Mouse (Mus musculus) erythroblast, embryonic 14.5 days (primary cell): ENCODE results near the gene Radil. TPM values are rescaled to one million over a fixed set of nuclear protein-coding genes. Genes with fewer than 3 reads are reported as not detected.
A peak's percentile ranks its signal among the peaks of the same experiment; 100 is the strongest.

ENCODE experiments used
- H3K27me3 ChIP-seq: 2 replicates; pipeline ENCODE4 v1.6.1; 2012; ENCODE audit warnings: inconsistent platforms; ENCODE audit not compliant: control insufficient read depth
- H3K36me3 ChIP-seq: 2 replicates; pipeline ENCODE4 v1.6.1; 2012; ENCODE audit warnings: mild to moderate bottlenecking, inconsistent platforms; ENCODE audit not compliant: control insufficient read depth
- H3K4me1 ChIP-seq: 2 replicates; pipeline ENCODE4 v1.6.1; 2012; ENCODE audit warnings: inconsistent platforms; ENCODE audit not compliant: control insufficient read depth
- H3K4me3 ChIP-seq: replicated peaks from 2 replicates; pipeline ENCODE3; 2012; ENCODE audit warnings: moderate library complexity, mild to moderate bottlenecking, inconsistent platforms
- H3K9me3 ChIP-seq: 2 replicates; pipeline ENCODE4 v1.6.1; 2012; ENCODE audit warnings: low read length, inconsistent platforms, mixed read lengths; ENCODE audit not compliant: control insufficient read depth
- GATA1 ChIP-seq: IDR thresholded peaks from 2 replicates; pipeline ENCODE4 v1.6.1; 2012; ENCODE audit warnings: low read length, inconsistent platforms, mixed read lengths
- TAL1 ChIP-seq: IDR thresholded peaks from 3 replicates; pipeline ENCODE4 v1.6.1; 2012; ENCODE audit warnings: low read length, inconsistent platforms, mixed read lengths
- polyA plus RNA-seq: library from polyadenylated mRNA; stranded (reverse); fragments of >175 nt; gene quantifications from 2 replicates; pipeline ENCODE4 v1.2.3, GENCODE M21; 2012

Gene Radil
- polyA plus RNA-seq, 1 experiment: 0.01 TPM

DNA sequence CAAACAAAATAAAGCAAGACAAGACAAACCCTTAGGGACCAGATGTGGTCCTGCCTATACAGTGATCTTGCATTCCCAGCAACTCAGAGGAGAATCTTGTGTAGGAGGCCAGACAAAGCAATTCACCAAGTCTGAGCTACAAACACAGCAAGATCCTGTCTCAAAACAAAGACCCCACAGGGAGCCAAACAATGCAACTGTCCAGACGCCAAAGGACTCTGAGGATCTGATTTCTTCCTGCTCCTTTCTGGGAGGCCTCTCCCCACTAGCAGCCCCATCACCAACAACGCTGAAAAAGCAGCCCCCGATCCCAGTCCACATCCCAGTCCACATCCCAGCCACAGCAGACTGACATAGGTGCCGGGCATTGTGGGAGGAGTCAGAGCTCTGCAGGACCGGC lies 4.6 kb downstream of the Radil start:
- no peak for TF ChIP-seq GATA1
- H3K36me3 ChIP-seq: no peaks in the 10 kb centered on the region
- peaks cover 9% of the 10 kb centered on the region for H3K9me3 ChIP-seq
- H3K4me1 ChIP-seq: peaks cover 10% of the 10 kb centered on the region
- no peak overlapping the region for H3K4me3 ChIP-seq
- peaks cover 32% of the 10 kb centered on the region for H3K27me3 ChIP-seq

DNA sequence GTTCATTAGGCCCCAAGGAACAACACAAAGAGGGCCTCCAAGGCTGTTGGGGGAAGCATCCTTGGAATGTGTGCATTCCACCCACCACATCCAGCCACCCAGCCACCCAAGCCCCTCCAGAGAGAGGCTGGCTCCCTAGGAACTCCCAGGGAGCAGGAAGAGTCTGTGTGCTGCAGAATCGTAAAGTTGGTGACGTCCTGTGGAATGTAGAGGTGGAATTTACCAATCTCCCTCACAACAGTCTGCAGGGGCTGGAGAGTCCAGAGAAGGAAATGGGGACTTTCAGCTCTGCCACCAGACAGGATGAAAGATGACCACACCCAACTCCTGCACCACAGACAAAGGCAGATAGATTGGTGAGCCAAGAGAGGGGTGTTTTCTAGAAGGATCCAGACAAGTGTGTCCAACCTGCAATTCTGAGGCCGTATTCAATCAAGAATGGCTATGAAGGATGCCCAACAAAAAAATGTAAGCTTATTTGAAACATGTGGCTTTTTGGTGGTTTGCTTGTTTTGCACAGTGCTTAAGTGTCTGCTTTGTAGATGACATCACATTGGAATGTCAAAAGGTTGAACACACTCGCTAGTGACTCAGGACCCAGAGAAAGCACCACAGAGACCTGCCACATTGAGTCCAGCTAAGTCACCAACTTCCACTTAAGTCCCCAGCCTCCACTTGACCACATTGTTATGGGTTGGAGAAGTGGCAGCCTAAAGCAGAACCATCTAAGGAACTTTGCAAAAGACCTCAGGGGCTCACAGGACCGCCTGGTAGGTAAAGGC lies 5.7 kb downstream of the Radil start:
- Histone ChIP-seq H3K36me3 (no peaks in the 10 kb centered on the region), H3K4me3 (no peak overlapping the region), H3K27me3 (peaks cover 21% of the 10 kb centered on the region), H3K4me1 (no peaks in the 10 kb centered on the region), H3K9me3 (no peaks in the 10 kb centered on the region)
- TF ChIP-seq GATA1: no peak
- TF ChIP-seq TAL1: no peak

GRCm38 (mm10) chr5:142537286-142537685 lies 13.6 kb downstream of the Radil start:
- Histone ChIP-seq H3K36me3 (no peaks in the 10 kb centered on the region), H3K4me3 (no peak overlapping the region), H3K27me3 (no peaks in the 10 kb centered on the region), H3K4me1 (no peaks in the 10 kb centered on the region), H3K9me3 (no peaks in the 10 kb centered on the region)
- no peak for TF ChIP-seq TAL1
- TF ChIP-seq GATA1: no peak

DNA sequence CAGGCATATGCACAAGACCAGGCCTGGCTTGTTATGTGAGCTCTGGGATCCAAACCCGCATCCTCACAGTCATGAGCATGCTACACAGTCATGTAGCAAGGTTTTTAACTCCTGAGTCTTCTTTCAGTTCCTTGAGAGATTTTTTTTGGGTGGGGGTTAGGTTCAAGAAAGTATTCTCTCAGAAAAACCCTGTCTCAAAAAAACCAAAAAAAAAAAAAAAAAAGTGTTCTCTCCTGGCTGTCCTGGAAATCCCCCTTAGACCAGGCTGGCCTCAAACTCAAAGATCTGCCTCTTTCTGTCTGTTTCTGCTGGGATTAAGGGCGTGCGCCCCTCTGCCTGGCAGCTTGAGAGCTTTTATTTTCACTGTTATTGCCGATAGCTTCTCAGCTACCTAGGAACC lies 15.5 kb downstream of the Radil start:
- TF ChIP-seq TAL1: no peak
- no peak for TF ChIP-seq GATA1
- H3K4me3 ChIP-seq: no peak overlapping the region
- no peaks in the 10 kb centered on the region for H3K4me1 ChIP-seq
- no peaks in the 10 kb centered on the region for H3K36me3 ChIP-seq
- no peaks in the 10 kb centered on the region for H3K9me3 ChIP-seq
- peaks cover 7% of the 10 kb centered on the region for H3K27me3 ChIP-seq

GRCm38 (mm10) chr5:142529915-142530314 lies 21.0 kb downstream of the Radil start, which contains the start of gene Papolb:
TSS of gene Papolb (minus strand) at chr5:142530076.
- Histone ChIP-seq H3K4me3 (no peak within 1 kb of the TSS), H3K4me1 (no peaks in the 10 kb centered on the region), H3K27me3 (peaks cover 39% of the 10 kb centered on the region), H3K36me3 (no peaks in the 10 kb centered on the region), H3K9me3 (0 out of 2 replicates have a peak, but pooled peaks cover 2% of the 10 kb centered on the region)
- no peak for TF ChIP-seq GATA1
- no peak for TF ChIP-seq TAL1

GRCm38 (mm10) chr5:142524711-142525464 lies 26.0 kb downstream of the Radil start:
- H3K4me1 ChIP-seq: peaks cover 31% of the 10 kb centered on the region
- no peak overlapping the region for H3K4me3 ChIP-seq
- peaks cover 27% of the 10 kb centered on the region for H3K27me3 ChIP-seq
- TF ChIP-seq TAL1: no peak
- TF ChIP-seq GATA1: no peak
- H3K36me3 ChIP-seq: no peaks in the 10 kb centered on the region
- peaks cover 2% of the 10 kb centered on the region; the same call in 1 of the 2 replicates for H3K9me3 ChIP-seq

DNA sequence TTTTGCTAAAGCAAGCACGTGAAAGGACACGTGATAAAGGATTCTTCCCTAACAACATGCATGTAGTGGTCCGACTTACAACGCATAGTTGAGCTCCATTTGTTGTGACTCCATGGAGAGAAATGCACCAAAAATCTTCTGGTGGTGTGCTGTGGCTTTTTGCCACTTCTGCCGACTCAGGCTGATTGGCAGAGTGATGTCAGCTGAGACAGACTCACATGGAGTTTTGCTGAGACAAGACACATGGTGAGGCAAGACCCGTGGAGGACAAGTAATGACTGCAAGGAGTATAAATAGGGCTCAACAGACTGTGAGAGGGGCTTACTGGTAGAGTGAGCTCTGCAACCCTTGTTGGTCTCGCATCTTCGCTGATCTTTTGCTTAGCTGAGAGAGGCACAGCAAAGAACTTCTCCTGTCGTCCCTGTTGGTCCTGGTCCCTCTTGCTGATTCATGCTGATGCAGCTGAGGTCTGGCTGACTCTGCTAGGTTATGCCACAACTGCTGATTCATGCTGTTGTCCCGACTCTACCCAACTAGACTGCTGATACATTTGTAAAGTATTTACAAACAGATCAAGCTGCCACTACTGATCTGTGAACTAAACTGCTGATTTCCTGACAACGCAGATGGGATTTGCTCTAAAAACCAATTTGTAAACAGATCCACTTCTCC lies 29.6 kb downstream of the Radil start:
- no peak for TF ChIP-seq TAL1
- no peak for TF ChIP-seq GATA1
- peak overlapping the region; percentile 44 for H3K4me3 ChIP-seq
- H3K9me3 ChIP-seq: no peaks in the 10 kb centered on the region; the same call in 1 of the 2 replicates
- H3K36me3 ChIP-seq: no peaks in the 10 kb centered on the region
- peaks cover 36% of the 10 kb centered on the region for H3K4me1 ChIP-seq
- peaks cover 5% of the 10 kb centered on the region for H3K27me3 ChIP-seq

- Histone ChIP-seq H3K9me3 (no peaks in the 10 kb centered on the region; the same call in 1 of the 2 replicates), H3K36me3 (no peaks in the 10 kb centered on the region), H3K4me1 (peaks cover 36% of the 10 kb centered on the region), H3K27me3 (peaks cover 3% of the 10 kb centered on the region), H3K4me3 (no peak overlapping the region)
- no peak for TF ChIP-seq TAL1
- TF ChIP-seq GATA1: no peak
Observed at GRCm38 (mm10) chr5:142520360-142520759, 30.5 kb downstream of the Radil start.

GRCm38 (mm10) chr5:142518973-142519372 lies 31.9 kb downstream of the Radil start:
- TF ChIP-seq TAL1 (no peak), GATA1 (no peak)
- H3K9me3 ChIP-seq: no peaks in the 10 kb centered on the region; the same call in 1 of the 2 replicates
- no peaks in the 10 kb centered on the region for H3K27me3 ChIP-seq

More at GRCm38 (mm10) chr5:142518973-142519372, 31.9 kb downstream of the Radil start:
- Histone ChIP-seq H3K36me3 (no peaks in the 10 kb centered on the region), H3K4me1 (peaks cover 36% of the 10 kb centered on the region), H3K4me3 (no peak overlapping the region)
